Mouse (Mus musculus): ENCODE measurements at regions not wholly inside any gene's neighbourhood (a gene's known extent, or its start where the extent isn't known, plus 50 kb on each side); places are given as distances from the start of the nearest gene placed in this dataset.
"Not testable (repeated sequence)": the region's sequence is repeated elsewhere in the genome, so short reads cannot be mapped to it uniquely, and the experiment has no call there.

DNA sequence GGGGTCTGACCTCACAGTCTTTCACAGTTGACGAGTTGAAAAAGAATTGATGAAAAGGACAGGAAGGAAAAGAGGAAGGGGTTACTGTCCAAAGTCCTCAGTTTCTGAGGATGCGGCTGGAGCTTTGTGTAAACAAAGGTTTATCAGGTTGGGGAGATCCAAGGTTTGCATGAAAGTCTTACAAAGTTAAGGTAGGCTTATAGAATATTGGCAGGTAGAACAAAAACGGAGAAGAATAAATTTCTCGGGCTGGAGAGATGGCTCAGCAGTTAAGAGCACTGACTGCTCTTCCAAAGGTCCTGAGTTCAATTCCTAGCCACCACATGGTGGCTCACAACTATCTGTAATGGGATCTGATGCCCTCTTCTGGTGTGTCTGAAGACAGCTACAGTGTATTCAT is 60.9 kb upstream of the Acpp start:
- DNase-seq (ENCODE audit: low spot score in 2 of 2), result not testable (repeated sequence)

DNA sequence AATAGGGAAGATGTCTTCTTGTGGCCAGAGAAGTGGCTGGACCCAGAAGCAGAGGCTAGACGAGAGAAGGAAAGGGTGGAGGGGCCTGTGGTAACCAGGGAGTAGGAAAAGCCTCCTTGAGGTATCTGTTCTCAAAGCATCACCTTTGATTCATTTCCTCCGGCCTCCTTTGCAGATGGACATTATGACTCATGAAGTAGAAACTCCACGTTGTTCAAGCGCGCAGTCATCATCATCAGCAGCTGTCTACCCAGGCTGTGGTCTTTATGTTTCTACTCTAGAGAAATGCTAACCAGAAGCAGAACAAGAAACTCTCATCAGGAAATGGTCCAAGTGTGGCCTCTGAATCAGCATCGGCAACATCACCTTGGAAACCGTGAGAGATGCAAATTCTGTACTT is 50.3 kb upstream of the Acpp start:
- no peak for DNase-seq (ENCODE audit: low spot score in 2 of 2)
